Mouse (Mus musculus): ENCODE results near the gene Nt5c3b. TPM values are rescaled to one million over a fixed set of nuclear protein-coding genes. Genes with fewer than 3 reads are reported as not detected.
A peak's percentile ranks its signal among the peaks of the same experiment; 100 is the strongest.

Gene Nt5c3b
- total and polyA plus RNA-seq, 2 experiments from 2014 or later: 63.0 to 113 TPM

- 29% methylated on average over 9 of the region's 9 CpGs for WGBS
- Histone ChIP-seq H3K4me1 (ENCODE audit: insufficient read depth) (no peaks in the 10 kb centered on the region), H3K9ac (no peak overlapping the region), H3K27ac (ENCODE audit: low read depth, low read length) (no peak overlapping the region), H3K36me3 (ENCODE audit: insufficient read depth) (peaks cover 19% of the 10 kb centered on the region), H3K4me3 (ENCODE audit: low read depth, low read length) (no peak overlapping the region), H3K4me2 (ENCODE audit: low read depth) (no peak overlapping the region), H3K9me3 (ENCODE audit: low read length) (no peaks in the 10 kb centered on the region), H3K27me3 (ENCODE audit: insufficient read depth, low read length) (no peaks in the 10 kb centered on the region)
- no peak for TF ChIP-seq CTCF (IDR thresholded peaks at IDR 0.05; ENCODE audit: low read depth)
- ATAC-seq (no peak), DNase-seq (peak; percentile 35)
Measured at GRCm38 (mm10) chr11:100428612-100429199, 12.9 kb downstream of the Nt5c3b start.

GRCm38 (mm10) chr11:100426820-100427219 lies 14.8 kb downstream of the Nt5c3b start:
- DNase-seq (no peak), ATAC-seq (no peak)
- TF ChIP-seq CTCF (IDR thresholded peaks at IDR 0.05; ENCODE audit: low read depth): no peak
- 85% methylated on average over 3 of the region's 3 CpGs for WGBS
- Histone ChIP-seq H3K27ac (ENCODE audit: low read depth, low read length) (no peak overlapping the region), H3K36me3 (ENCODE audit: insufficient read depth) (peaks cover 15% of the 10 kb centered on the region; the same call in 1 of the 2 replicates), H3K4me2 (ENCODE audit: low read depth) (no peak overlapping the region), H3K9ac (no peak overlapping the region), H3K4me1 (ENCODE audit: insufficient read depth) (no peaks in the 10 kb centered on the region), H3K27me3 (ENCODE audit: insufficient read depth, low read length) (no peaks in the 10 kb centered on the region), H3K9me3 (ENCODE audit: low read length) (no peaks in the 10 kb centered on the region), H3K4me3 (ENCODE audit: low read depth, low read length) (no peak overlapping the region)

GRCm38 (mm10) chr11:100425851-100426250 lies 15.8 kb downstream of the Nt5c3b start:
- H3K4me3 ChIP-seq (ENCODE audit: low read depth, low read length): no peak overlapping the region
- DNase-seq (peak; percentile 39), ATAC-seq (peak; percentile 27; the same call in 1 of the 2 replicates)
- WGBS: 33% methylated on average over 7 of the region's 7 CpGs
- no peak overlapping the region for H3K9ac ChIP-seq
- H3K9me3 ChIP-seq (ENCODE audit: low read length): no peaks in the 10 kb centered on the region
- peak; percentile 59 for TF ChIP-seq CTCF (IDR thresholded peaks at IDR 0.05; ENCODE audit: low read depth)
- H3K36me3 ChIP-seq (ENCODE audit: insufficient read depth): peaks cover 15% of the 10 kb centered on the region; the same call in 1 of the 2 replicates
- H3K27me3 ChIP-seq (ENCODE audit: insufficient read depth, low read length): no peaks in the 10 kb centered on the region
- H3K4me2 ChIP-seq (ENCODE audit: low read depth): no peak overlapping the region
- no peak overlapping the region for H3K27ac ChIP-seq (ENCODE audit: low read depth, low read length)
- H3K4me1 ChIP-seq (ENCODE audit: insufficient read depth): no peaks in the 10 kb centered on the region

GRCm38 (mm10) chr11:100423836-100424235 lies 17.8 kb downstream of the Nt5c3b start:
- no peak for TF ChIP-seq CTCF (IDR thresholded peaks at IDR 0.05; ENCODE audit: low read depth)
- Histone ChIP-seq H3K4me2 (ENCODE audit: low read depth) (no peak overlapping the region), H3K4me1 (ENCODE audit: insufficient read depth) (no peaks in the 10 kb centered on the region), H3K4me3 (ENCODE audit: low read depth, low read length) (no peak overlapping the region), H3K27ac (ENCODE audit: low read depth, low read length) (no peak overlapping the region), H3K9me3 (ENCODE audit: low read length) (no peaks in the 10 kb centered on the region), H3K36me3 (ENCODE audit: insufficient read depth) (0 out of 2 replicates have a peak, but pooled peaks cover 4% of the 10 kb centered on the region), H3K27me3 (ENCODE audit: insufficient read depth, low read length) (no peaks in the 10 kb centered on the region), H3K9ac (no peak overlapping the region)
- 94% methylated on average over 7 of the region's 7 CpGs for WGBS
- ATAC-seq (no peak), DNase-seq (no peak)

GRCm38 (mm10) chr11:100421537-100421936 lies 20.1 kb downstream of the Nt5c3b start:
- no peak for TF ChIP-seq CTCF (IDR thresholded peaks at IDR 0.05; ENCODE audit: low read depth)
- DNase-seq (no peak), ATAC-seq (no peak)
- 66% methylated on average over 8 of the region's 8 CpGs for WGBS
- Histone ChIP-seq H3K4me3 (ENCODE audit: low read depth, low read length) (no peak overlapping the region), H3K4me2 (ENCODE audit: low read depth) (no peak overlapping the region), H3K27ac (ENCODE audit: low read depth, low read length) (no peak overlapping the region), H3K36me3 (ENCODE audit: insufficient read depth) (no peaks in the 10 kb centered on the region), H3K9ac (no peak overlapping the region), H3K9me3 (ENCODE audit: low read length) (no peaks in the 10 kb centered on the region), H3K27me3 (ENCODE audit: insufficient read depth, low read length) (no peaks in the 10 kb centered on the region), H3K4me1 (ENCODE audit: insufficient read depth) (no peaks in the 10 kb centered on the region)

GRCm38 (mm10) chr11:100414914-100415822 lies 26.4 kb downstream of the Nt5c3b start, which contains the start of gene Fkbp10:
TSS of gene Fkbp10 (plus strand) at chr11:100415697.
- ATAC-seq: peak; percentile 23
- under 1% methylated on average over 28 of the region's 31 CpGs for WGBS
- peak within 1 kb of the TSS; percentile 59 for H3K27ac ChIP-seq (ENCODE audit: low read depth, low read length)
- peaks cover 11% of the 10 kb centered on the region; the same call in 1 of the 2 replicates for H3K27me3 ChIP-seq (ENCODE audit: insufficient read depth, low read length)
- H3K4me1 ChIP-seq (ENCODE audit: insufficient read depth): peaks cover 9% of the 10 kb centered on the region
- peak; percentile 2; the same call in 1 of the 2 replicates for TF ChIP-seq CTCF (IDR thresholded peaks at IDR 0.05; ENCODE audit: low read depth)
- no peaks in the 10 kb centered on the region for H3K9me3 ChIP-seq (ENCODE audit: low read length)
- H3K4me3 ChIP-seq (ENCODE audit: low read depth, low read length): peak within 1 kb of the TSS; percentile 61
- H3K9ac ChIP-seq: peak within 1 kb of the TSS; percentile 71
- no peaks in the 10 kb centered on the region; the same call in 1 of the 2 replicates for H3K36me3 ChIP-seq (ENCODE audit: insufficient read depth)
- peak within 1 kb of the TSS; percentile 70 for H3K4me2 ChIP-seq (ENCODE audit: low read depth)
- DNase-seq: no peak
